Mouse (Mus musculus) Patski (cell line): Measurements from ENCODE around the gene A4galt. TPM values are rescaled to one million over a fixed set of nuclear protein-coding genes. Genes with fewer than 3 reads are reported as not detected.

ENCODE experiments used
- ATAC-seq: fragments of 100-300 bp; one replicate; pipeline ENCODE4 v1.8.0; 2021
- CTCF ChIA-PET: fragments of 350-600 bp; sonication (Branson Sonifier 250); formaldehyde crosslinking; loops from one replicate; lab custom pipeline; 2022; ENCODE audit warnings: inconsistent platforms; lab: Charles Lee
- POLR2A ChIA-PET: fragments of 350-600 bp; sonication (Branson Sonifier 250); formaldehyde crosslinking; loops from one replicate; lab custom pipeline; 2022; ENCODE audit warnings: antibody characterized with exemption, inconsistent platforms; lab: Charles Lee
- DNase-seq: peaks from one replicate; pipeline ENCODE4 v3.0.0-alpha.2; 2011; ENCODE audit warnings: low read depth, low spot score
- H3K27me3 ChIP-seq: fragments of 371-371 bp; one replicate; pipeline ENCODE4 v1.5.1; 2021
- CTCF ChIP-seq: fragments of 100-300 bp; IDR thresholded peaks from one replicate; pipeline ENCODE4 v1.5.1; 2021
- in situ Hi-C: fragments of 300-500 bp; cut with MboI; formaldehyde crosslinking; loops from 3 replicates; pipeline ENCODE4 v1.11.1; 2018; ENCODE audit warnings: low pct_unique_long_range_greater_than_20kb, mixed read lengths
- polyA plus RNA-seq: library from polyadenylated mRNA; unstranded; gene quantifications from one replicate; pipeline ENCODE4 v1.2.3, GENCODE M21; 2021

Gene A4galt
- polyA plus RNA-seq, 1 experiment from 2014 or later = 0.46 TPM

DNA sequence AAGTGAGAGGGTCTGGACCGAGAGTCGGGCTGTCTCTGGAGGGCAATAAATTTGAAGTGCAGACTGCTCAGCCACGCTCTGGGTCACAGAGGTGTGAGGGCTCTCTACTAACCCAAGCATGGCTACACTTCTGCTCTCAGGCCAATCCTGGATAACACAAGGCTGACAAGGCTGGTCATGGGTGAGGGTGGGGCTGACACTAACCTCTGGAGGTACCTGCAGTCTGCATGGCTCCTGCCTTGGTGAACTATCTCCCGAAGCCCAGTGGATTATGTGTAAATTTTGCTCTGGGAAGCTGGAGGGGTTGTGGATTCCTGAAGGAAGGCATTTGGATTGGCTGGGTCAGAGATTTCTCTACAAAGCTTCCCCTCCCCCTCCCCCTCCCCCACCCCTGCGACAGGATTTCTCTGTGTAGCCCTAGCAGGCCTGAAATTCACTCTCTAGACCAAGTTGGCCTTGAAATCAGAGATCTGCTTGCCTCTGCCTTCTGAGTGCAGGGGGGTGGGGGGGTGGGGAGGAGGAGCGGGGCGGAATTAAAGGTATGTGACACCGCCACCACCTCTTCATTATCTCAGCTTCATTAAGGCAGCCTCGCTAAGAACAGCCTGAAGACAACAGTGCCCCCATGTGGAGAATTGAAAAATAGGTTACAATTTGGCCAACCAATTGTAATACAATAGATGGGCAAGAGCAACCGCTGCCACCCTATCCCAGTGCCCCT is 46.7 kb downstream of the A4galt start:
- DNase-seq (no peak), ATAC-seq (peak; percentile 35)
- ChIA-PET POLR2A (interaction anchor here (0.6 kb wide), 1 partner anchor 33 kb away, joined by 4 read pairs; no protein-coding TSS in a partner anchor), CTCF (interaction anchor here (0.9 to 1.5 kb wide), 5 partner anchors 16 to 314 kb away, joined by 3 to 9 read pairs (median 6); no protein-coding TSS in a partner anchor)
- H3K27me3 ChIP-seq = no peaks in the 10 kb centered on the region
- in situ Hi-C loops = loop anchor here (5.0 to 10.0 kb wide), 3 partner anchors 53 to 400 kb away; no protein-coding TSS in a partner anchor
- TF ChIP-seq CTCF = peak; percentile 72

DNA sequence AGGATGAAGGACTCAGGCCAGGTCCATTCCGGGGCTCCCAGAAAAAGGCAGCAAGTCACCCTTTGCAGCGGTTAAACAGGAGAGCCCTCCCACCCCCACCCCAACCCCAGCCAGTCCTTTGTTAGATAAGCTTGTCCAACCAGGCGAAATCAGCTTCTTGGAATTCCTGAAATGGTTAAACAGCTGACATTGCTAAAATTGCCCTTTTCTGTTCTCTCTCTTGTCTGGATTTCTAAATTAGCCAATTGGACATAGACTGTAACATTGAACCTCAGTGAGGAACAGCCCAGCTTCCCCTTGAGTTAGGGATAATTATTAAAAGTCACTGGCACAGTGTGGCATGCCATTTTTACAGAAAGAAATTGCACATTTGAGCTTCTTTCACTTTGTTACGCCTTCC is 49.2 kb downstream of the A4galt start:
- no peaks in the 10 kb centered on the region for H3K27me3 ChIP-seq
- ChIA-PET CTCF (interaction anchor here (1.1 kb wide), 1 partner anchor 14 kb away, joined by 3 read pairs; no protein-coding TSS in a partner anchor), POLR2A (no interaction called here)
- DNase-seq (no peak), ATAC-seq (no peak)
- in situ Hi-C loops = loop anchor here (5.0 to 10.0 kb wide), 3 partner anchors 50 to 398 kb away; no protein-coding TSS in a partner anchor
- TF ChIP-seq CTCF = no peak

DNA sequence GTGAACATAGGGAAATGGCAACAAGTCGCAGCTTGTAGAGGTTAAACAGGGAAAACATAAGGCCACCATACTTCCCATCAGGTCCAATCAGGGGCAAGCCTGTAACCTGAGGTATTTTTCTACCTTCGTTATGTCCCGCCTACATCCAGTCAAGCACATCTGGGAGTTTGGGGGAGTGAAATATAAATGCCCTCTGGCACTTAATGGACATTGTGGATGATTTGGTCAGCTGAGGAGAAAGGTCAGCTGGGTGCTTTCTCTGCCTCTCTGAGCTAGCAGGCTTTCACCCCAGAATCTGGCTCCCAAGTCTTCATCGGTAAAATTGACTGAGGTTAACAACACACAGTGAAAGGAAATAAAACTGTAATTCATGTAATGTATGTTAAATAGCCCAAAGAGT is 58.2 kb downstream of the A4galt start:
- no peak for TF ChIP-seq CTCF
- no peak for ATAC-seq
- in situ Hi-C loops = no loop called here
- POLR2A ChIA-PET = no interaction called here
- no peak for DNase-seq
- CTCF ChIA-PET = no interaction called here
- H3K27me3 ChIP-seq = no peaks in the 10 kb centered on the region

DNA sequence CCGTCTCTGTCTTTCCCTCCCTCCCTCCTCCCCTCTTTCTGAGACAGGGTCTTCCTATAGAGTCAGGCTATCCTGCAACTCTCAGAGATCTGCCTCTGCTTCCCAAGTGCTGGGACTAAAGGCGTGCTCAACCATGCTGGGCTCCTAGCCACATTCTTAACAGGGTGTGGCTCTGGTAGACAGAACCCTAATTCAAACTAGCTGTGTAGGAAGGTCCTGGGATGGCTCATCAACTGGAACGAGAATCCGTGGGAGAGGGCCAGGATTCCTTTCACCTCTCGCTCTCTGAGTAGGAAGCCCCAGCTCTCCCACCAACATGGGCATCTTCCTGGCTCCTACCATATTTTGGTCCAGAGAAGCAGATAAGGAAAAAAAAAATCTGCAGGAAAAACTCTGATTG is 69.2 kb downstream of the A4galt start:
- ATAC-seq (no peak), DNase-seq (no peak)
- no peak for TF ChIP-seq CTCF
- no peaks in the 10 kb centered on the region for H3K27me3 ChIP-seq
- ChIA-PET CTCF (no interaction called here), POLR2A (interaction anchor here (0.6 kb wide), 1 partner anchor 34 kb away, joined by 3 read pairs; no protein-coding TSS in a partner anchor)
- in situ Hi-C loops = no loop called here

DNA sequence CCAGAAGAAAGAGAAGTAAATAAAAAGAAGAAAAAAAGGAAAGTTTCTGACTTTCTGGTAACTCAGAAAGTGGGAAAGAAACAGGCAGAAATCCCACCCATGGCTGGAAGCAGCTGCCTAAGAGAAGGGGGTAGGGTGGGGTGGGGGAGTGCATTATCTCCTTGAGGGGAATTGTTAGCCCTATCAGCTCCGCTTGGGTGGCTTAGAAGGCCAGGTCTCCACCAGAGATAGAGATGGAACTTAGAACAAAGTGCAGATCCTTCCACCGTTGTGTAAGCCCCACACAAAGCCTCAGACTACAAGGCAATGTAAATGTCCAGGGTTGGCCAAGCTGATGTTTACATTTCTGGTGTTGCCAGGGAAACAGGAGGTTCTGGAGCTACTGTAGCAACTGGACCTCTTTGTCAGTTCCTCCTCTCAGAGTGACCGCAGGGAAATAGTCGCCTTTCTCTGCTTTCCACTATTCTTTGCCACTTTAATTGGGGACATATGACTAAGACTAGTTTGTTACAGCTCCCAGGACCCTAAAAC is 69.7 kb downstream of the A4galt start:
- ChIA-PET CTCF (no interaction called here), POLR2A (interaction anchor here (0.6 kb wide), 1 partner anchor 33 kb away, joined by 3 read pairs; no protein-coding TSS in a partner anchor)
- in situ Hi-C loops = no loop called here
- ATAC-seq (no peak), DNase-seq (no peak)
- TF ChIP-seq CTCF = no peak
- no peaks in the 10 kb centered on the region for H3K27me3 ChIP-seq

DNA sequence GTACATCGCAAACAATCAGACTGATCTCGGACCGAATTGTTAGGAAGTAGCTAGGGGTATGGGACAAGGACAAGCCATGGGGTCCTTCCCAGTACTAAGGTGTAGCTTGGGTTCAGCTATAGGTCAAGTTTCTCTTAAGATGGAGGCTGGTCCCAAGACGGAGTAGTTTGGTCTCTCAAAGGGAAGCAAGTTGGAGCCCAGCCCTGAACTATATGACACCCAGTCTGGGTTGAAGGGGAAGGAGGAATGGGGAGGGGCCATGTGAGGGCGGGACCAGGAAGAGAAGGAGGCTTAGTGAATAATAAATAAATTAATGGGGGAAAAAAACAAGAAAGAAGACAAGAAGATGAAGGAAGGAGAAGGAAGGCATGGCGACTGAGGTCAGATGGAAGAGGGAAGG is 71.6 kb downstream of the A4galt start:
- ATAC-seq (no peak), DNase-seq (no peak)
- ChIA-PET CTCF (no interaction called here), POLR2A (interaction anchor here (1.2 kb wide), 1 partner anchor 9 kb away, joined by 3 read pairs; no protein-coding TSS in a partner anchor)
- in situ Hi-C loops = no loop called here
- no peaks in the 10 kb centered on the region for H3K27me3 ChIP-seq
- no peak for TF ChIP-seq CTCF

Other genes with a start within 250 kb of the A4galt start
- not detected for gene Nfam1, start 218.5 kb downstream of the A4galt start, polyA plus RNA-seq
- gene Serhl, start 162.3 kb downstream of the A4galt start, polyA plus RNA-seq = 75.3 TPM
- 90.6 TPM for gene Rrp7a, start 129.0 kb downstream of the A4galt start, polyA plus RNA-seq
- 97.2 TPM for gene Poldip3, start 102.4 kb downstream of the A4galt start, polyA plus RNA-seq
- gene Cyb5r3, start 79.2 kb downstream of the A4galt start, polyA plus RNA-seq = 466 TPM
- 43.5 TPM for gene Arfgap3, start 98.5 kb upstream of the A4galt start, polyA plus RNA-seq
- 126 TPM for gene Pacsin2, start 212.8 kb upstream of the A4galt start, polyA plus RNA-seq